Mouse (Mus musculus) liver, embryonic 15.5 days (tissue): ENCODE measurements around the gene Clptm1. TPM values are rescaled to one million over a fixed set of nuclear protein-coding genes. Genes with fewer than 3 reads are reported as not detected.

Source experiments
- ATAC-seq: fragments of 200-750 bp; cut with Nextera tagmentation; 2 replicates; pipeline ENCODE4 v1.8.0; 2017; ENCODE audit warnings: moderate number of reproducible peaks, mild to moderate bottlenecking, moderate library complexity; ENCODE audit not compliant: insufficient read depth
- H3K27ac ChIP-seq: fragments of 300-500 bp; sonication (generic); replicated peaks from 2 replicates; pipeline ENCODE4 v1.5.1; 2015; ENCODE audit warnings: mild to moderate bottlenecking, inconsistent platforms
- H3K27me3 ChIP-seq: fragments of 300-500 bp; sonication (generic); 2 replicates; pipeline ENCODE4 v1.6.1; 2015; ENCODE audit warnings: mild to moderate bottlenecking, inconsistent platforms
- H3K36me3 ChIP-seq: fragments of 300-500 bp; sonication (generic); replicated peaks from 2 replicates; pipeline ENCODE4 v1.6.1; 2015; ENCODE audit warnings: moderate library complexity, mild to moderate bottlenecking, inconsistent platforms
- H3K4me1 ChIP-seq: fragments of 300-500 bp; sonication (generic); replicated peaks from 2 replicates; pipeline ENCODE4 v1.6.1; 2015; ENCODE audit warnings: inconsistent platforms
- H3K4me2 ChIP-seq: fragments of 300-500 bp; sonication (generic); 2 replicates; pipeline ENCODE4 v1.6.1; 2015; ENCODE audit warnings: moderate library complexity, mild to moderate bottlenecking, inconsistent platforms
- H3K4me3 ChIP-seq: fragments of 300-500 bp; sonication (generic); replicated peaks from 2 replicates; pipeline ENCODE4 v1.5.1; 2015; ENCODE audit warnings: mild to moderate bottlenecking, inconsistent platforms
- H3K9ac ChIP-seq: fragments of 300-500 bp; sonication (generic); 2 replicates; pipeline ENCODE4 v1.6.1; 2015; ENCODE audit warnings: moderate library complexity, mild to moderate bottlenecking, inconsistent platforms
- H3K9me3 ChIP-seq: fragments of 300-500 bp; sonication (generic); replicated peaks from 2 replicates; pipeline ENCODE4 v1.6.1; 2016; ENCODE audit warnings: inconsistent platforms
- WGBS: fragments of 180-500 bp; shearing (Covaris S2); methylation state at CpG from one replicate; pipeline ENCODE4 v1.1.7; 2015; ENCODE audit warnings: mixed read lengths; ENCODE audit not compliant: insufficient replicate concordance; 5-methylcytosine and 5-hydroxymethylcytosine counted together
- polyA plus RNA-seq: library from polyadenylated mRNA; unstranded; fragments of >200 nt; fragmentation: Nextera tagmentation; extraction: Ambion mirVana; gene quantifications from 2 replicates; pipeline ENCODE4 v1.2.1, GENCODE M21; 2015

Clptm1 gene
- polyA plus RNA-seq, 1 experiment from 2014 or later = 48.3 TPM

- H3K4me2 ChIP-seq = peak overlapping the region; percentile 100
- H3K27ac ChIP-seq = peak overlapping the region; percentile 83
- H3K36me3 ChIP-seq = peaks cover 20% of the 10 kb centered on the region
- no peaks in the 10 kb centered on the region; the same call in 1 of the 2 replicates for H3K27me3 ChIP-seq
- ATAC-seq = peak; percentile 72
- H3K4me1 ChIP-seq = peaks cover 52% of the 10 kb centered on the region
- under 1% methylated on average over 52 of the region's 57 CpGs for WGBS
- peak overlapping the region; percentile 78 for H3K4me3 ChIP-seq
- peak overlapping the region; percentile 64 for H3K9ac ChIP-seq
- no peaks in the 10 kb centered on the region for H3K9me3 ChIP-seq
These were observed 36.1 kb downstream of the Clptm1 start for GRCm38 (mm10) chr7:19628536-19629360.

DNA sequence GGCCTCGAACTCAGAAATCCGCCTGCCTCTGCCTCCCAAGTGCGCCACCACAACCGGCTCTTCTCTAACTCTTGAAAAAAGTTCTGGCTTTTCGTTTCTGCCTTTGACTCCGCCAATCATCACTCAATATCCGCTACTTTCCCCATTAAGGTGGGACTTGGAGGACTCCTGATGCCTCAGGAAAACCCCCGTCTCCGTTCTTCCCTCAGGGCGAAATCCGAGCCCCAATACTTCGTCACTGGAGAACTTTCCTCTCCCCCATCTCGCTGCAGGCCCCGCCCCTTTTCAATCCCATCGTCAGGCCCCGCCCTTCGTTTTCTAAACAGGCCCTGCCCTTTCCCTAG lies 36.7 kb downstream of the Clptm1 start:
- H3K27ac ChIP-seq = peak overlapping the region; percentile 83
- no peak overlapping the region for H3K9ac ChIP-seq
- no peaks in the 10 kb centered on the region; the same call in 1 of the 2 replicates for H3K27me3 ChIP-seq

DNA sequence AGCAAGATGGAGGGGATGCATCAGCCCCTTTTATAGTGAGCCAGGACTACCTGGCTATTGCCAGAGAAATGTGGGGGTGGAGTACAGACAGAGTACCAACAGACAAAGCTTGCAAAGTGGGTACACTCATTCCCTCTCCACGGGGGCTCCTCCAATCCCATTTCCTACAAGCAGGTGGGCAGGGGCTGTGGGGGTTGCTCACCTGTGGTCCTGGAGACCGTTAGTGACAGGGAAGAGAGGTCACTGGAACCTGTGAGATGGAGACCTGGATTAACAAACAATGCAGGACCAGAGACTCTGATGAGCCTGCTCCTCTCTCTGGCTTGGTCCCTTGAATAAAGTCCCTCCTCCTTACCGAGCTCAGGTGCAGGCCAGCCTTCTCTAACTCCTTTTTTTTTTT lies 37.1 kb downstream of the Clptm1 start:
- Histone ChIP-seq H3K36me3 (peaks cover 10% of the 10 kb centered on the region; the same call in 1 of the 2 replicates), H3K4me1 (peaks cover 41% of the 10 kb centered on the region), H3K4me3 (peak overlapping the region; percentile 78), H3K4me2 (peak overlapping the region; percentile 100), H3K9me3 (no peaks in the 10 kb centered on the region), H3K27me3 (no peaks in the 10 kb centered on the region; the same call in 1 of the 2 replicates), H3K9ac (no peak overlapping the region), H3K27ac (no peak overlapping the region)
- no peak for ATAC-seq
- 59% methylated on average over 3 of the region's 3 CpGs for WGBS

More for the DNA sequence above, 36.7 kb downstream of the Clptm1 start:
- 10% methylated on average over 17 of the region's 17 CpGs for whole genome bisulfite sequencing
- Histone ChIP-seq H3K4me2 (peak overlapping the region; percentile 100), H3K4me1 (peaks cover 46% of the 10 kb centered on the region), H3K9me3 (no peaks in the 10 kb centered on the region), H3K36me3 (peaks cover 14% of the 10 kb centered on the region), H3K4me3 (peak overlapping the region; percentile 78)
- no peak for ATAC-seq

GRCm38 (mm10) chr7:19623433-19623832 lies 41.4 kb downstream of the Clptm1 start:
- 43% methylated on average over 2 of the region's 2 CpGs for WGBS
- no peak for ATAC-seq

GRCm38 (mm10) chr7:19622241-19622640 lies 42.6 kb downstream of the Clptm1 start:
- 53% methylated on average over 6 of the region's 6 CpGs for WGBS

More at GRCm38 (mm10) chr7:19623433-19623832, 41.4 kb downstream of the Clptm1 start:
- peaks cover 18% of the 10 kb centered on the region for H3K27me3 ChIP-seq
- no peak overlapping the region for H3K4me3 ChIP-seq
- H3K36me3 ChIP-seq = no peaks in the 10 kb centered on the region
- H3K4me1 ChIP-seq = peaks cover 18% of the 10 kb centered on the region
- H3K9ac ChIP-seq = no peak overlapping the region
- no peak overlapping the region for H3K27ac ChIP-seq
- no peak overlapping the region for H3K4me2 ChIP-seq
- H3K9me3 ChIP-seq = no peaks in the 10 kb centered on the region

DNA sequence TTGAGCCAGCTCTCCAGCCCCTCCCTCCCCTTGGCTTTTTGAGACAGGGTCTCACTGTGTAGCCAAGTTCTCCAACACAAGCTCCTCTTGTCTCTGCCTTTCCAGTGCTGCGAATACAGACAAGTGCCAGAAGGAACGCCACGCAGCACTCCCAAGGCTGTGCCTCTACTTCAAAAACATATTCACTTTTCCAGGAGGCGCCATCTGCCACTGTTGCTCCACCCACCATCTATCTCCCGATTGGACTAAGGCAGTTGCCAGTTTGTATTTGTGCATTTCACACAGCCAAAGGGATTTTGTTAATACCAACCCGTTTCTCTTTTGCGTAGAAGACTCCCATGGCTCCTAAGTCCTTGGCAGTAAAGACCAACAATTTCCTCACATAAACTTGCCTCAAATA lies 44.0 kb downstream of the Clptm1 start:
- Histone ChIP-seq H3K9me3 (no peaks in the 10 kb centered on the region), H3K4me1 (peaks cover 8% of the 10 kb centered on the region), H3K27ac (no peak overlapping the region), H3K27me3 (peaks cover 18% of the 10 kb centered on the region), H3K4me2 (no peak overlapping the region), H3K9ac (no peak overlapping the region), H3K36me3 (no peaks in the 10 kb centered on the region), H3K4me3 (no peak overlapping the region)
- no peak for ATAC-seq
- 83% methylated on average over 7 of the region's 7 CpGs for WGBS

More at GRCm38 (mm10) chr7:19622241-19622640, 42.6 kb downstream of the Clptm1 start:
- Histone ChIP-seq H3K27ac (no peak overlapping the region), H3K9ac (no peak overlapping the region), H3K4me2 (no peak overlapping the region), H3K4me1 (peaks cover 8% of the 10 kb centered on the region), H3K36me3 (no peaks in the 10 kb centered on the region), H3K27me3 (peaks cover 18% of the 10 kb centered on the region), H3K4me3 (no peak overlapping the region), H3K9me3 (no peaks in the 10 kb centered on the region)
- no peak for ATAC-seq

- H3K9me3 ChIP-seq = no peaks in the 10 kb centered on the region
- WGBS = 16% methylated on average over 35 of the region's 35 CpGs
These were observed 45.6 kb downstream of the Clptm1 start for GRCm38 (mm10) chr7:19619004-19619801.

GRCm38 (mm10) chr7:19615036-19615577 lies 49.7 kb downstream of the Clptm1 start:
- Histone ChIP-seq H3K36me3 (0 out of 2 replicates have a peak, but pooled peaks cover 3% of the 10 kb centered on the region), H3K9ac (no peak overlapping the region), H3K27ac (no peak overlapping the region), H3K4me2 (no peak overlapping the region), H3K4me3 (no peak overlapping the region), H3K9me3 (no peaks in the 10 kb centered on the region), H3K27me3 (peaks cover 10% of the 10 kb centered on the region), H3K4me1 (peaks cover 8% of the 10 kb centered on the region)
- WGBS = 59% methylated on average over 12 of the region's 12 CpGs
- ATAC-seq = no peak

More at GRCm38 (mm10) chr7:19619004-19619801, 45.6 kb downstream of the Clptm1 start:
- H3K4me2 ChIP-seq = peak overlapping the region; percentile 61
- H3K27me3 ChIP-seq = peaks cover 18% of the 10 kb centered on the region
- peak overlapping the region; percentile 29 for H3K4me3 ChIP-seq
- H3K4me1 ChIP-seq = peaks cover 8% of the 10 kb centered on the region
- no peak overlapping the region for H3K27ac ChIP-seq
- H3K9ac ChIP-seq = no peak overlapping the region
- no peaks in the 10 kb centered on the region for H3K36me3 ChIP-seq
- ATAC-seq = peak; percentile 38

DNA sequence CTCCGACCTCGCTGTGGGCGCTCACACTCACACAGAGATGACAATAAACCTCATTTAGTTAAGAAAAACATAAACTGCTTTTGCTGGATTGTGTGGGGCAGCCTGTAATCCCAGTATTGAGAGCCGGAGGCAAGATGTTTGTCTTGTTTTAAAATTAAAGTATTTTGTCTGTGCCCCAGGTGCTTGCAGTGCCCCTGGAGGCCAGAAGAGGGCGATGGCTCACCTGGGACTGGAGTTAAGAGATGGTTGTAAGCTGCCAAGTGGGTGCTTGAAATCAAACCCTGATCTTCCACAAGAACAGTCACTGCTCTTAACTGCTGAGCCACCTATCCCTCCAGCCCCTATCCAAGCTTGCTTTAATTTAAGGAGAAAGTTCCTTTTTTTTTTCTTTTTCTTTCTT lies 53.9 kb downstream of the Clptm1 start:
- Histone ChIP-seq H3K27ac (no peak overlapping the region), H3K36me3 (0 out of 2 replicates have a peak, but pooled peaks cover 3% of the 10 kb centered on the region), H3K4me2 (no peak overlapping the region), H3K4me3 (no peak overlapping the region), H3K27me3 (no peaks in the 10 kb centered on the region), H3K9me3 (no peaks in the 10 kb centered on the region), H3K4me1 (no peaks in the 10 kb centered on the region), H3K9ac (no peak overlapping the region)
- no peak for ATAC-seq
- WGBS = 65% methylated on average over 5 of the region's 5 CpGs

DNA sequence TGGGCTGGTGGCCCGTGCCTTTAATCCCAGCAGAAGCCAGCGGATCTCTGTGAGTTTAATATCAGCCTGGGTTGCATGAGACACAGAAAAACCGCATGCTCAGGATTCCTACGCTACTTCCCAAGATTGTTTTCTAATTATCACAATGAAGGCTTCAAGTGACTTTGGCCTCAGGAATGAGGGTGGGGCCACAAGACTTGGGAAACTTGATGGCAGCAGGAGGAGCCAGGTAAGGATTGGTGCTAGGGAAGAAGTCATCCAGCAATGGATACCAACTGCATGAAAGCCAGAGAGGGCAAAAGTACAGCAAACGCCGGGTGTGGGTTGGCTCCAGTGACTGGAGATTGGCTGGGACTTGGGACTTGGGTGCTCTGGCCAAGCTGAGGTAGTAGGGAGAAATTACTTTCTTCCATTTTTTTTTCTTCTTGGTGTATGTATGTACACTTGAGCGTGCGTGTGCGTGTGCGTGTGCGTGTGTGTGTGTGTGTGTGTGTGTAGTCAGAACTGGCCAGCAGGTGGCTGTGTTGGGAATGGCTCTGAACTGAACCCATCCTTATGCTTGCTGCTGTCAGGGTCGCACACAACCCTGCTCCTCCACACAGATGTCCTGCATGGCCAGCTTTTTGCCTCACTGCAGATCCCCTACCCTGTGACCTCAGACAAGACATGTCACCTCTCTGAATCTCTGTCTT lies 55.0 kb downstream of the Clptm1 start:
- no peak overlapping the region for H3K27ac ChIP-seq
- H3K36me3 ChIP-seq = 0 out of 2 replicates have a peak, but pooled peaks cover 3% of the 10 kb centered on the region
- no peak overlapping the region for H3K4me3 ChIP-seq
- H3K4me1 ChIP-seq = no peaks in the 10 kb centered on the region
- no peak overlapping the region for H3K4me2 ChIP-seq
- no peak overlapping the region for H3K9ac ChIP-seq
- no peaks in the 10 kb centered on the region for H3K9me3 ChIP-seq
- ATAC-seq = no peak
- no peaks in the 10 kb centered on the region for H3K27me3 ChIP-seq
- 80% methylated on average over 12 of the region's 12 CpGs for WGBS
